Mouse (Mus musculus) heart, adult 2 months (tissue): ENCODE data around the gene Olfr30. TPM values are rescaled to one million over a fixed set of nuclear protein-coding genes. Genes with fewer than 3 reads are reported as not detected.

Experiments used
- DNase-seq, 2 experiments: peaks; one replicate each; pipeline ENCODE4 v3.0.0; 2021
- H3K27ac ChIP-seq: fragments of 200-600 bp; 2 replicates; pipeline ENCODE4 v1.8.1; 2022
- H3K27me3 ChIP-seq: fragments of 200-500 bp; 2 replicates; pipeline ENCODE4 v1.6.1; 2012; ENCODE audit warnings: mild to moderate bottlenecking, low read length, inconsistent platforms, mixed read lengths; ENCODE audit not compliant: control insufficient read depth, insufficient read depth
- H3K36me3 ChIP-seq: fragments of 200-500 bp; 2 replicates; pipeline ENCODE4 v1.6.1; 2012; ENCODE audit warnings: low read length, inconsistent platforms; ENCODE audit not compliant: control insufficient read depth, insufficient read depth
- H3K4me1 ChIP-seq: fragments of 200-500 bp; 2 replicates; pipeline ENCODE4 v1.6.1; 2011; ENCODE audit warnings: low read length; ENCODE audit not compliant: control insufficient read depth, insufficient read depth
- H3K4me3 ChIP-seq: fragments of 200-600 bp; 2 replicates; pipeline ENCODE4 v1.8.1; 2022
- H3K79me2 ChIP-seq: fragments of 200-500 bp; replicated peaks from 2 replicates; pipeline ENCODE4 v1.6.1; 2012; ENCODE audit warnings: mild to moderate bottlenecking, inconsistent platforms, low read length, moderate library complexity, mixed read lengths; ENCODE audit not compliant: control insufficient read depth, insufficient read depth
- H3K9ac ChIP-seq: fragments of 200-500 bp; 2 replicates; pipeline ENCODE4 v1.6.1; 2012; ENCODE audit warnings: low read depth, mild to moderate bottlenecking, control low read depth, inconsistent platforms, low read length, mixed read lengths
- CTCF ChIP-seq: fragments of 200-600 bp; IDR thresholded peaks from 2 replicates; pipeline ENCODE4 v1.8.1; 2022; ENCODE audit warnings: antibody characterized with exemption, mild to moderate bottlenecking, moderate library complexity
- EP300 ChIP-seq: fragments of 200-500 bp; IDR thresholded peaks from 2 replicates; pipeline ENCODE4 v1.6.1; 2011; ENCODE audit warnings: low read depth, low read length, control low read depth; ENCODE audit not compliant: insufficient read depth
- POLR2A ChIP-seq: fragments of 200-500 bp; IDR thresholded peaks from 2 replicates; pipeline ENCODE4 v1.6.1; 2011; ENCODE audit warnings: mild to moderate bottlenecking, low read depth, low read length, control low read depth; ENCODE audit not compliant: insufficient read depth
- WGBS: fragments of 180-500 bp; shearing (Covaris S2); methylation state at CpG from one replicate; pipeline ENCODE4 v1.1.7; 2018; 5-methylcytosine and 5-hydroxymethylcytosine counted together
- intact Hi-C: fragments of 180-260 bp; cut with DNase I; formaldehyde crosslinking; loops from one replicate; pipeline ENCODE4 v1.15.1; 2025
- polyA plus RNA-seq: library from polyadenylated mRNA; depleted of rRNA; stranded (reverse); fragments of >200 nt; gene quantifications from 2 replicates; pipeline ENCODE4 v1.2.3, GENCODE M21; 2012
- total RNA-seq, 2 experiments: library from RNA; stranded (reverse); gene quantifications; 2 replicates each; pipeline ENCODE4 v1.2.3; 2021

Olfr30 gene
- total and polyA plus RNA-seq, 3 experiments: not detected

DNA sequence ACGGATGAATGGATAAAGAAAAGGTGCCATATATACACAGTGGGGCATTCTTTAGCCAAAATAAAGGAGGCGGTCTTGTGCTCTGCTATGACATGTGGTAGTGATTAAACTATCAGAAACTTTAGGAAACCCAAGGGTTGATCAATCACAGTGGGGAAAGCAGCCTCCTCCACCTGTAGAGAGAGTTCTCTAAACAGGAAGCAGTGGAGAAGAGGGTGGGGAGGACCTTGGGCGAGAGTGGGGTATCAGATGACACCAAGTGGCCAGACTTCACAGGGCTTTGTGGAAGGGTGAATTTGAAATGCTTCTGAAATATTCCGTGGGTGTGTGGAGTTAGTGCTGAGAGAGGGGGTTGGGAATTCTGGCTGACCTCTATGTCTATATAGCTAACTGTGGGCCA lies 8.5 kb downstream of the Olfr30 start:
- no peaks in the 10 kb centered on the region for H3K79me2 ChIP-seq
- H3K36me3 ChIP-seq: no peaks in the 10 kb centered on the region
- no peak for DNase-seq
- intact Hi-C loops: no loop called here
- no peak overlapping the region for H3K9ac ChIP-seq
- TF ChIP-seq CTCF (no peak), EP300 (no peak), POLR2A (no peak)
- no peak overlapping the region for H3K27ac ChIP-seq
- H3K27me3 ChIP-seq: no peaks in the 10 kb centered on the region
- WGBS: 49% methylated on average over 4 of the region's 4 CpGs
- no peaks in the 10 kb centered on the region for H3K4me1 ChIP-seq
- no peak overlapping the region for H3K4me3 ChIP-seq

DNA sequence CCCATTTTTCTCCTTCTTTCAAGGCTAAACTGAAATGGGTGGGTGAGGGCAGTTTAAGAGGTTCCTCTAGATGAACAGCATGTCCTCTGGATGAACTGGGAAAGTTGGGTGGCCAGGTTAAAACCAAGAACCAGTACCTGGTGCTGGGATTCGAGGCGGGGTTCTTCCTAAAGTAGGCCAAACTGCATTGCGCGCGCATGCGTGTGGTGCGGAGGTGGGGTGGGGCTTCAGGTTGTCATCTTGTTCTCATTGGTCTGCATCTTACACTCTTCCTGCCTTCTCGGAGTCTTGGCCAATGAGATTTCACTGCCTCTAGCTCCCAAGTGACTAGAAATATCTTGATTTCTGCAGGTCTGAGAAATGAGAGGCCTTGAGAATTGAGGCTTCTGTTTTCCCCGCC lies 9.3 kb downstream of the Olfr30 start, which contains the start of gene Lypd9:
Lypd9 (minus strand) TSS at position 165 of the 400 bp plus-strand sequence.
- Histone ChIP-seq H3K27me3 (no peaks in the 10 kb centered on the region), H3K27ac (no peak within 1 kb of the TSS), H3K4me1 (no peaks in the 10 kb centered on the region), H3K36me3 (no peaks in the 10 kb centered on the region), H3K79me2 (no peaks in the 10 kb centered on the region), H3K4me3 (no peak within 1 kb of the TSS), H3K9ac (no peak within 1 kb of the TSS)
- 94% methylated on average over 9 of the region's 9 CpGs for WGBS
- TF ChIP-seq POLR2A (no peak), CTCF (no peak), EP300 (no peak)
- no peak for DNase-seq
- intact Hi-C loops: no loop called here

DNA sequence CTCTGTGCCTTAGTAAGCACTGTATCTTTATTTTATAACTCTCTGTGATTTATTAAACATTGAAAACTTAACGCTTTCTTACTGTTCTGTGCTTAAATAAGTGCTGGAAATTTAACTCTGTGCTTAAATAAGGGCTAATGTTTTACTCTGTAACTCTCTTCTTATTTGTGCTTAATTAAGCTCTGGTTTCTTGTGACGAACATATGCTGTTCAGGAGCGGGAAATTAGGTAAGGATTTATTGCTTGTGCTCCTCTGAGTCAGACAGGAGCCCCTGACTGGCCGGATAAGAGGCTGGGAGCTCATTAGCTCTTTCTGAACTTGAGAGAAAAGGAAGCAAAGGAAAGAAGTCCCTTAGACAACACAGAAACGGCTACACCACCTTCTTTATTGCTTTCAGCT lies 24.2 kb downstream of the Olfr30 start:
- no peak overlapping the region for H3K9ac ChIP-seq
- no peak for TF ChIP-seq CTCF
- TF ChIP-seq POLR2A: no peak
- no peak for TF ChIP-seq EP300
- H3K36me3 ChIP-seq: no peaks in the 10 kb centered on the region
- H3K27ac ChIP-seq: no peak overlapping the region
- no peak for DNase-seq
- no peaks in the 10 kb centered on the region for H3K4me1 ChIP-seq
- intact Hi-C loops: no loop called here
- no peaks in the 10 kb centered on the region for H3K27me3 ChIP-seq
- no peaks in the 10 kb centered on the region for H3K79me2 ChIP-seq
- WGBS: 49% methylated on average over 5 of the region's 5 CpGs
- no peak overlapping the region for H3K4me3 ChIP-seq

GRCm38 (mm10) chr11:58432259-58432658 lies 29.8 kb downstream of the Olfr30 start, which contains the start of gene Gm12253:
Gene Gm12253 (plus strand): TSS chr11:58432559.
- no peak within 1 kb of the TSS for H3K4me3 ChIP-seq
- intact Hi-C loops: no loop called here
- no peak within 1 kb of the TSS for H3K9ac ChIP-seq
- H3K4me1 ChIP-seq: no peaks in the 10 kb centered on the region
- 76% methylated on average over 3 of the region's 3 CpGs for WGBS
- no peaks in the 10 kb centered on the region for H3K36me3 ChIP-seq
- no peak for TF ChIP-seq POLR2A
- no peak for TF ChIP-seq CTCF
- no peak for TF ChIP-seq EP300
- no peaks in the 10 kb centered on the region; the same call in 1 of the 2 replicates for H3K27me3 ChIP-seq
- no peak for DNase-seq
- H3K79me2 ChIP-seq: no peaks in the 10 kb centered on the region
- no peak within 1 kb of the TSS for H3K27ac ChIP-seq

GRCm38 (mm10) chr11:58420815-58421214 lies 41.3 kb downstream of the Olfr30 start, which contains the start of gene 1810065E05Rik:
Gene 1810065E05Rik (plus strand): TSS chr11:58421111.
- no peak within 1 kb of the TSS for H3K27ac ChIP-seq
- intact Hi-C loops: no loop called here
- H3K79me2 ChIP-seq: no peaks in the 10 kb centered on the region
- no peaks in the 10 kb centered on the region; the same call in 1 of the 2 replicates for H3K27me3 ChIP-seq
- no peaks in the 10 kb centered on the region; the same call in 1 of the 2 replicates for H3K4me1 ChIP-seq
- H3K9ac ChIP-seq: no peak within 1 kb of the TSS
- H3K4me3 ChIP-seq: no peak within 1 kb of the TSS
- WGBS: 48% methylated on average over 1 of the region's 1 CpGs
- no peak for DNase-seq
- H3K36me3 ChIP-seq: no peaks in the 10 kb centered on the region
- no peak for TF ChIP-seq POLR2A
- TF ChIP-seq CTCF: no peak
- no peak for TF ChIP-seq EP300

DNA sequence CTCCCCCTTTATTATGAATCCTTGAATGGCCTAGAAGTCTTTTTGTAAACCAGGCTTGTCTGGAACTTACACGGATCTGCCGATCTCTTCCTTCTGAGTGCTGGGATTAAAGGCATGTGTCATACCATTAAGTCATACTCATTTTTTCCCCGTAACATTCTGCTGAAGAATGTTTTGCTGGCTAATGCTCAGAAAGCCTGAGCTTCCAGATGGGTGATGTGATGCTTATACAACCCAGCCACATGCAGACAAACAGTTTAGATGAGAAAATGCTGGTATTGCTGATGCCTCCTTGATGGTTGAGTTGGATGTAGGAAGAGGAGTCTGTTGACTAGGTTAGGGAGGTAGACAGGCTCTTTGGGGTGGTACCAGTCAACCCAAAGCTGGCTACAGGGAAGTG lies 43.7 kb downstream of the Olfr30 start:
- no peak overlapping the region for H3K27ac ChIP-seq
- H3K4me3 ChIP-seq: no peak overlapping the region
- TF ChIP-seq POLR2A (no peak), CTCF (no peak), EP300 (no peak)
- no peaks in the 10 kb centered on the region for H3K36me3 ChIP-seq
- DNase-seq: no peak
- no peaks in the 10 kb centered on the region; the same call in 1 of the 2 replicates for H3K27me3 ChIP-seq
- no peak overlapping the region for H3K9ac ChIP-seq
- intact Hi-C loops: no loop called here
- WGBS: 58% methylated on average over 3 of the region's 3 CpGs
- no peaks in the 10 kb centered on the region for H3K79me2 ChIP-seq
- H3K4me1 ChIP-seq: no peaks in the 10 kb centered on the region; the same call in 1 of the 2 replicates
